Mouse (Mus musculus) ES-Bruce4 (cell line): ENCODE results near the gene Pcdh9.

ENCODE experiments used
- CTCF ChIP-seq: IDR thresholded peaks from one replicate; pipeline ENCODE4 v1.8.1; 2011; ENCODE audit warnings: low read depth, low read length
- EP300 ChIP-seq: IDR thresholded peaks from 2 replicates; pipeline ENCODE4 v1.6.1; 2011; ENCODE audit warnings: low read depth, low read length; ENCODE audit not compliant: insufficient read depth
- POLR2A ChIP-seq: IDR thresholded peaks from one replicate; pipeline ENCODE4 v1.8.1; 2011; ENCODE audit warnings: low read length; ENCODE audit not compliant: insufficient read depth

- no peak for TF ChIP-seq CTCF
- no peak for TF ChIP-seq POLR2A
- TF ChIP-seq EP300: no peak
Measured at GRCm38 (mm10) chr14:93058799-93059198, 831.7 kb downstream of the Pcdh9 start.
